Mouse (Mus musculus) forebrain, embryonic 14.5 days (tissue): ENCODE data around the gene Ahnak. TPM values are rescaled to one million over a fixed set of nuclear protein-coding genes. Genes with fewer than 3 reads are reported as not detected.

Source experiments
- polyA plus RNA-seq: library from polyadenylated mRNA; unstranded; fragments of >200 nt; fragmentation: Nextera tagmentation; extraction: Ambion mirVana; gene quantifications from 2 replicates; pipeline ENCODE4 v1.2.1, GENCODE M21; 2014

Ahnak gene
- polyA plus RNA-seq, 1 experiment from 2014 or later, result 2.6 TPM

Other genes with a start within 250 kb of the Ahnak start
- 0.77 and 1.1 TPM in 2 replicates for gene 1700092M07Rik, start 248.6 kb upstream of the Ahnak start, polyA plus RNA-seq
- 104 and 105 TPM in 2 replicates for gene Stx5a, start 247.9 kb upstream of the Ahnak start, polyA plus RNA-seq
- gene Nxf1, start 232.2 kb upstream of the Ahnak start, polyA plus RNA-seq, result 162 and 178 TPM in 2 replicates
- 273 and 345 TPM in 2 replicates for gene Tmem223, start 218.3 kb upstream of the Ahnak start, polyA plus RNA-seq
- 30.8 and 41.4 TPM in 2 replicates for gene Tmem179b, start 214.8 kb upstream of the Ahnak start, polyA plus RNA-seq
- 18.3 and 19.7 TPM in 2 replicates for gene Taf6l, start 202.9 kb upstream of the Ahnak start, polyA plus RNA-seq
- gene Polr2g, start 190.7 kb upstream of the Ahnak start, polyA plus RNA-seq, result 171 and 189 TPM in 2 replicates
- gene Zbtb3, start 186.7 kb upstream of the Ahnak start, polyA plus RNA-seq, result 9.0 and 9.7 TPM in 2 replicates
- 50.7 and 65.3 TPM in 2 replicates for gene Ttc9c, start 170.0 kb upstream of the Ahnak start, polyA plus RNA-seq
- gene Hnrnpul2, start 169.3 kb upstream of the Ahnak start, polyA plus RNA-seq, result 7.2 and 7.4 TPM in 2 replicates
- not detected in 2 replicates for gene AC129217.1, start 159.5 kb upstream of the Ahnak start, polyA plus RNA-seq
- gene Bscl2, start 151.8 kb upstream of the Ahnak start, polyA plus RNA-seq, result 66.0 and 77.8 TPM in 2 replicates
- gene Gng3, start 150.1 kb upstream of the Ahnak start, polyA plus RNA-seq, result 346 and 353 TPM in 2 replicates
- gene Lrrn4cl, start 138.5 kb upstream of the Ahnak start, polyA plus RNA-seq, result 0.15 and 0.29 TPM in 2 replicates
- 173 and 184 TPM in 2 replicates for gene Ubxn1, start 117.8 kb upstream of the Ahnak start, polyA plus RNA-seq
- 57.0 and 66.4 TPM in 2 replicates for gene Uqcc3, start 108.4 kb upstream of the Ahnak start, polyA plus RNA-seq
- 44.2 and 59.1 TPM in 2 replicates for gene Lbhd1, start 105.6 kb upstream of the Ahnak start, polyA plus RNA-seq
- not detected in 2 replicates for gene Gm49403, start 105.4 kb upstream of the Ahnak start, polyA plus RNA-seq
- 63.7 and 77.6 TPM in 2 replicates for gene 1810009A15Rik, start 100.4 kb upstream of the Ahnak start, polyA plus RNA-seq
- not detected in 2 replicates for gene Gm49416, start 100.4 kb upstream of the Ahnak start, polyA plus RNA-seq
- gene Ints5, start 96.3 kb upstream of the Ahnak start, polyA plus RNA-seq, result 25.0 and 32.1 TPM in 2 replicates
- 73.3 and 78.9 TPM in 2 replicates for gene Ganab, start 91.2 kb upstream of the Ahnak start, polyA plus RNA-seq
- 53.3 and 67.0 TPM in 2 replicates for gene B3gat3, start 68.9 kb upstream of the Ahnak start, polyA plus RNA-seq
- gene Rom1, start 59.9 kb upstream of the Ahnak start, polyA plus RNA-seq, result 0.93 and 0.99 TPM in 2 replicates
- 4.1 and 5.4 TPM in 2 replicates for gene Eml3, start 59.7 kb upstream of the Ahnak start, polyA plus RNA-seq
- 57.1 and 57.4 TPM in 2 replicates for gene Mta2, start 47.4 kb upstream of the Ahnak start, polyA plus RNA-seq
- 24.2 and 26.4 TPM in 2 replicates for gene Tut1, start 35.4 kb upstream of the Ahnak start, polyA plus RNA-seq
- 356 and 360 TPM in 2 replicates for gene Eef1g, start 22.2 kb upstream of the Ahnak start, polyA plus RNA-seq
- gene Scgb1a1, start 98.7 kb downstream of the Ahnak start, polyA plus RNA-seq, result not detected in 2 replicates
- gene Asrgl1, start 146.4 kb downstream of the Ahnak start, polyA plus RNA-seq, result 24.4 and 38.6 TPM in 2 replicates